Mouse (Mus musculus) kidney, embryonic 16.5 days (tissue): ENCODE results near the gene Cmtm6. TPM values are rescaled to one million over a fixed set of nuclear protein-coding genes. Genes with fewer than 3 reads are reported as not detected.
A peak's percentile ranks its signal among the peaks of the same experiment; 100 is the strongest.

Experiments
- ATAC-seq: fragments of 200-750 bp; cut with Nextera tagmentation; 2 replicates; pipeline ENCODE4 v1.8.0; 2017; ENCODE audit warnings: moderate TSS enrichment; ENCODE audit not compliant: low FRiP score, low TSS enrichment
- H3K27ac ChIP-seq: fragments of 300-500 bp; sonication (generic); 2 replicates; pipeline ENCODE4 v1.5.1; 2014; ENCODE audit warnings: low read length
- H3K27me3 ChIP-seq: fragments of 300-500 bp; sonication (generic); 2 replicates; pipeline ENCODE4 v1.6.1; 2014; ENCODE audit warnings: low read length, control low read depth, mixed read lengths; ENCODE audit not compliant: insufficient read depth
- H3K36me3 ChIP-seq: fragments of 300-500 bp; sonication (generic); 2 replicates; pipeline ENCODE4 v1.6.1; 2014; ENCODE audit warnings: low read length, control low read depth, mixed read lengths; ENCODE audit not compliant: insufficient read depth
- H3K4me1 ChIP-seq: fragments of 300-500 bp; sonication (generic); 2 replicates; pipeline ENCODE4 v1.6.1; 2014; ENCODE audit warnings: low read length, control low read depth, mixed read lengths; ENCODE audit not compliant: insufficient read depth
- H3K4me2 ChIP-seq: fragments of 300-500 bp; sonication (generic); replicated peaks from 2 replicates; pipeline ENCODE4 v1.6.1; 2014; ENCODE audit warnings: low read depth, low read length
- H3K4me3 ChIP-seq: fragments of 300-500 bp; sonication (generic); 2 replicates; pipeline ENCODE4 v1.5.1; 2014; ENCODE audit warnings: mild to moderate bottlenecking, low read length
- H3K9ac ChIP-seq: fragments of 300-500 bp; sonication (generic); replicated peaks from 2 replicates; pipeline ENCODE4 v1.6.1; 2014; ENCODE audit warnings: low read length
- H3K9me3 ChIP-seq: fragments of 300-500 bp; sonication (generic); 2 replicates; pipeline ENCODE4 v1.6.1; 2016; ENCODE audit warnings: low read length, control low read depth
- whole genome bisulfite sequencing: fragments of 180-500 bp; shearing (Covaris S2); extraction: QIAGEN DNeasy Blood & Tissue Kit; methylation state at CpG from one replicate; pipeline ENCODE4 v1.1.7; 2014; 5-methylcytosine and 5-hydroxymethylcytosine counted together
- polyA plus RNA-seq: library from polyadenylated mRNA; unstranded; fragments of >200 nt; fragmentation: Nextera tagmentation; extraction: Ambion mirVana; gene quantifications from 2 replicates; pipeline ENCODE4 v1.2.1, GENCODE M21; 2015

The Cmtm6 gene
- polyA plus RNA-seq, 1 experiment from 2014 or later, result 73.5 TPM

GRCm38 (mm10) chr9:114787716-114788115, 56.8 kb downstream of the Cmtm6 start:
- no peaks in the 10 kb centered on the region for H3K36me3 ChIP-seq
- peaks cover 11% of the 10 kb centered on the region; the same call in 1 of the 2 replicates for H3K4me1 ChIP-seq
- H3K9ac ChIP-seq, result no peak overlapping the region
- no peak overlapping the region for H3K4me2 ChIP-seq
- no peaks in the 10 kb centered on the region for H3K9me3 ChIP-seq
- H3K4me3 ChIP-seq, result no peak overlapping the region
- H3K27me3 ChIP-seq, result no peaks in the 10 kb centered on the region
- no peak for ATAC-seq
- no peak overlapping the region for H3K27ac ChIP-seq
- 85% methylated on average over 7 of the region's 7 CpGs for WGBS

- Histone ChIP-seq H3K27me3 (no peaks in the 10 kb centered on the region), H3K9me3 (no peaks in the 10 kb centered on the region), H3K4me3 (no peak overlapping the region), H3K36me3 (no peaks in the 10 kb centered on the region), H3K27ac (no peak overlapping the region), H3K4me2 (no peak overlapping the region), H3K9ac (no peak overlapping the region), H3K4me1 (peaks cover 11% of the 10 kb centered on the region; the same call in 1 of the 2 replicates)
- no peak for ATAC-seq
- 82% methylated on average over 8 of the region's 8 CpGs for WGBS
These were observed 57.8 kb downstream of the Cmtm6 start for GRCm38 (mm10) chr9:114788697-114789096.

GRCm38 (mm10) chr9:114789557-114789956, 58.6 kb downstream of the Cmtm6 start:
- 59% methylated on average over 7 of the region's 7 CpGs for WGBS
- H3K4me2 ChIP-seq, result no peak overlapping the region
- H3K27ac ChIP-seq, result no peak overlapping the region
- H3K9ac ChIP-seq, result no peak overlapping the region
- H3K36me3 ChIP-seq, result no peaks in the 10 kb centered on the region
- H3K27me3 ChIP-seq, result no peaks in the 10 kb centered on the region
- no peaks in the 10 kb centered on the region for H3K9me3 ChIP-seq
- no peak for ATAC-seq
- H3K4me1 ChIP-seq, result peaks cover 11% of the 10 kb centered on the region; the same call in 1 of the 2 replicates
- no peak overlapping the region for H3K4me3 ChIP-seq

GRCm38 (mm10) chr9:114789989-114790388, 59.1 kb downstream of the Cmtm6 start:
- WGBS, result 73% methylated on average over 8 of the region's 8 CpGs
- peak; percentile 43; the same call in 1 of the 2 replicates for ATAC-seq
- H3K4me1 ChIP-seq, result peaks cover 11% of the 10 kb centered on the region; the same call in 1 of the 2 replicates
- no peak overlapping the region for H3K4me3 ChIP-seq
- H3K27ac ChIP-seq, result no peak overlapping the region
- no peaks in the 10 kb centered on the region for H3K9me3 ChIP-seq
- no peaks in the 10 kb centered on the region for H3K36me3 ChIP-seq
- H3K9ac ChIP-seq, result no peak overlapping the region
- no peak overlapping the region for H3K4me2 ChIP-seq
- no peaks in the 10 kb centered on the region for H3K27me3 ChIP-seq

GRCm38 (mm10) chr9:114793764-114794295, 62.9 kb downstream of the Cmtm6 start:
- H3K27ac ChIP-seq, result no peak overlapping the region
- peaks cover 2% of the 10 kb centered on the region for H3K4me1 ChIP-seq
- no peak for ATAC-seq
- no peaks in the 10 kb centered on the region for H3K36me3 ChIP-seq
- H3K4me2 ChIP-seq, result no peak overlapping the region
- 80% methylated on average over 9 of the region's 9 CpGs for WGBS
- no peaks in the 10 kb centered on the region for H3K9me3 ChIP-seq
- no peak overlapping the region for H3K9ac ChIP-seq
- no peaks in the 10 kb centered on the region for H3K27me3 ChIP-seq
- H3K4me3 ChIP-seq, result no peak overlapping the region

GRCm38 (mm10) chr9:114794491-114794890, 63.6 kb downstream of the Cmtm6 start:
- ATAC-seq, result no peak
- 85% methylated on average over 4 of the region's 4 CpGs for WGBS

GRCm38 (mm10) chr9:114796473-114797050, 65.6 kb downstream of the Cmtm6 start:
- no peak for ATAC-seq
- Histone ChIP-seq H3K9me3 (no peaks in the 10 kb centered on the region), H3K4me1 (peaks cover 2% of the 10 kb centered on the region), H3K4me3 (no peak overlapping the region), H3K27ac (no peak overlapping the region), H3K27me3 (no peaks in the 10 kb centered on the region), H3K36me3 (no peaks in the 10 kb centered on the region), H3K4me2 (no peak overlapping the region), H3K9ac (no peak overlapping the region)
- 49% methylated on average over 11 of the region's 11 CpGs for WGBS

More at GRCm38 (mm10) chr9:114794491-114794890, 63.6 kb downstream of the Cmtm6 start:
- H3K36me3 ChIP-seq, result no peaks in the 10 kb centered on the region
- peaks cover 2% of the 10 kb centered on the region for H3K4me1 ChIP-seq
- no peaks in the 10 kb centered on the region for H3K9me3 ChIP-seq
- H3K4me2 ChIP-seq, result no peak overlapping the region
- H3K27ac ChIP-seq, result no peak overlapping the region
- H3K9ac ChIP-seq, result no peak overlapping the region
- no peaks in the 10 kb centered on the region for H3K27me3 ChIP-seq
- no peak overlapping the region for H3K4me3 ChIP-seq

GRCm38 (mm10) chr9:114797329-114798004, 66.6 kb downstream of the Cmtm6 start:
- Histone ChIP-seq H3K4me3 (no peak overlapping the region), H3K4me2 (no peak overlapping the region), H3K9ac (no peak overlapping the region), H3K9me3 (no peaks in the 10 kb centered on the region), H3K4me1 (no peaks in the 10 kb centered on the region; the same call in 1 of the 2 replicates), H3K27me3 (no peaks in the 10 kb centered on the region), H3K36me3 (no peaks in the 10 kb centered on the region), H3K27ac (no peak overlapping the region)
- 59% methylated on average over 11 of the region's 11 CpGs for WGBS
- ATAC-seq, result peak; percentile 86

GRCm38 (mm10) chr9:114798845-114799244, 67.9 kb downstream of the Cmtm6 start:
- Histone ChIP-seq H3K4me3 (no peak overlapping the region), H3K27me3 (no peaks in the 10 kb centered on the region), H3K9me3 (no peaks in the 10 kb centered on the region), H3K9ac (no peak overlapping the region), H3K36me3 (no peaks in the 10 kb centered on the region), H3K27ac (no peak overlapping the region), H3K4me1 (no peaks in the 10 kb centered on the region; the same call in 1 of the 2 replicates), H3K4me2 (no peak overlapping the region)
- ATAC-seq, result no peak
- WGBS, result 41% methylated on average over 6 of the region's 6 CpGs
